Mouse (Mus musculus): ENCODE measurements at regions not wholly inside any gene's neighbourhood (a gene's known extent, or its start where the extent isn't known, plus 50 kb on each side); places are given as distances from the start of the nearest gene placed in this dataset.

GRCm38 (mm10) chr12:16151170-16151702 is 334.5 kb upstream of the Trib2 start:
- Histone ChIP-seq H3K27me3 (ENCODE audit: control insufficient read depth, insufficient read depth, low read length) (no peaks in the 10 kb centered on the region), H3K36me3 (ENCODE audit: control insufficient read depth, insufficient read depth, low read length) (no peaks in the 10 kb centered on the region), H3K27ac (ENCODE audit: insufficient read depth, low read depth, low read length) (no peak overlapping the region), H3K4me1 (ENCODE audit: control insufficient read depth, insufficient read depth, insufficient read length, low read length) (no peaks in the 10 kb centered on the region), H3K4me3 (ENCODE audit: low read depth, low read length) (no peak overlapping the region)
- WGBS = 50% methylated on average over 5 of the region's 5 CpGs
- TF ChIP-seq POLR2A (IDR thresholded peaks at IDR 0.05; ENCODE audit: low read depth, low read length) (no peak), CTCF (IDR thresholded peaks at IDR 0.05; ENCODE audit: extremely low read depth, insufficient read length, insufficient replicate concordance, low read depth, low read length) (no peak)

DNA sequence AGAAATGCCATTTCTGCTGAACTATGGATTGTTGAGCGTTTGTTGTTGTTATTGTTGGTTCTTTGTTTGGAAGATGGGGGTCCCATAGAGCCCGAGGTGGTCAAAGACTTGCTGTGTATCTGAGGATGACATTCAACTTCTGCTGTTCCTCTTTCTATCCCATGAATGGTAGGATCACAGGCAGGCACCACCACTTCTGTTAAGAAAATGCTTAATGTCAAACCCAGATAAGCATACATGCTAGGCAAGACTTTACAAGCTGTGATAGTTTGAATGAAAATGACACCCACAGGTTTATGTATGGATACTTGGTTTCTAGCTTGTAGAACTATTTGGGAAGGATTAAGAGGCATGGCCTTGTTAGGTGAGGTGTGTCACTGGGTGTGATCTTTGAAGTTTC is 330.2 kb upstream of the Trib2 start:
- 72% methylated on average over 2 of the region's 2 CpGs for WGBS
- no peaks in the 10 kb centered on the region for H3K4me1 ChIP-seq (ENCODE audit: control insufficient read depth, insufficient read depth, insufficient read length, low read length)
- no peak for TF ChIP-seq POLR2A (IDR thresholded peaks at IDR 0.05; ENCODE audit: low read depth, low read length)
- no peak for TF ChIP-seq CTCF (IDR thresholded peaks at IDR 0.05; ENCODE audit: extremely low read depth, insufficient read length, insufficient replicate concordance, low read depth, low read length)
- H3K27me3 ChIP-seq (ENCODE audit: control insufficient read depth, insufficient read depth, low read length) = no peaks in the 10 kb centered on the region
- H3K27ac ChIP-seq (ENCODE audit: insufficient read depth, low read depth, low read length) = no peak overlapping the region
- H3K36me3 ChIP-seq (ENCODE audit: control insufficient read depth, insufficient read depth, low read length) = no peaks in the 10 kb centered on the region
- H3K4me3 ChIP-seq (ENCODE audit: low read depth, low read length) = no peak overlapping the region

DNA sequence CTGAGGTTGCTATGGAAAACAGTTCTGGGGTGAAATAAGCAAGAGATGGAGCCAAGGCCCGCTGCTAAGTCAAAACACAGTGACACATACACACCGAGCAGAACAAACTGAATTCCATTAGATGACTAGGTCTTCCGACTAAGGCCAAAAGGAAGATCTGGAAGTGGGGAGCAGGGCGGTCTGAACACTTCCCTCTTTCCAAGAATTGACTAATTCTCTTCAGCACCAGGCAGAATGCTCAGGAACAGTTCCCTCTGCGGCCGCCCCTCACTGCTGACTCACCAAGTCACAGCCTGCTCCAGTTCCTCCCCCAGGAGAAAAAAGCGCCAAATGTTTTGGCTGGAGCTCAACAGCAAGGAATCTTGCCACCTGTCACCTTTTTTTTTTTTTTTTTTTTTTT is 328.9 kb upstream of the Trib2 start:
- Histone ChIP-seq H3K27me3 (ENCODE audit: control insufficient read depth, insufficient read depth, low read length) (no peaks in the 10 kb centered on the region), H3K4me1 (ENCODE audit: control insufficient read depth, insufficient read depth, insufficient read length, low read length) (no peaks in the 10 kb centered on the region), H3K36me3 (ENCODE audit: control insufficient read depth, insufficient read depth, low read length) (no peaks in the 10 kb centered on the region), H3K4me3 (ENCODE audit: low read depth, low read length) (no peak overlapping the region), H3K27ac (ENCODE audit: insufficient read depth, low read depth, low read length) (no peak overlapping the region)
- WGBS = 64% methylated on average over 7 of the region's 7 CpGs
- TF ChIP-seq POLR2A (IDR thresholded peaks at IDR 0.05; ENCODE audit: low read depth, low read length) (no peak), CTCF (IDR thresholded peaks at IDR 0.05; ENCODE audit: extremely low read depth, insufficient read length, insufficient replicate concordance, low read depth, low read length) (no peak)

DNA sequence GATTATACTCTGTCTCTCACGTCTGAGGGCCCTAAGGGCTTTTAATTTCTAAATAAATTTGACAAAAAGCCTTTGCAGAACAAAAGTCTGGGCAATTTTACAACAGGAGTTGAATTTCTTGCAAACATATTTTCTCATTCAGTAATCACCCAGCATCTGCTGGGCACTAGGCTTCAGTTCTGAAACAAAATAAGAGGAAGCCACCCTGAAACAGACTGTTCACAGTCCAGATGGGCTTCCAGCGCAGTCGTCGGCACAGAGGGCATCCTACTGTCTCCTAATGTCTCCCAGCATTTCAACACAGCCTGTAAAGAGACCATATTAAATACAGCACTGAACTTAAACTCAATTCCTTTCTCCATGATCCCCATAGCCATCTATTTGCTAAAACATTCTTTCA is 324.5 kb upstream of the Trib2 start:
- H3K36me3 ChIP-seq (ENCODE audit: control insufficient read depth, insufficient read depth, low read length) = no peaks in the 10 kb centered on the region
- no peak overlapping the region for H3K27ac ChIP-seq (ENCODE audit: insufficient read depth, low read depth, low read length)
- H3K4me1 ChIP-seq (ENCODE audit: control insufficient read depth, insufficient read depth, insufficient read length, low read length) = no peaks in the 10 kb centered on the region
- WGBS = 84% methylated on average over 4 of the region's 4 CpGs
- no peak overlapping the region for H3K4me3 ChIP-seq (ENCODE audit: low read depth, low read length)
- no peaks in the 10 kb centered on the region for H3K27me3 ChIP-seq (ENCODE audit: control insufficient read depth, insufficient read depth, low read length)
- TF ChIP-seq CTCF (IDR thresholded peaks at IDR 0.05; ENCODE audit: extremely low read depth, insufficient read length, insufficient replicate concordance, low read depth, low read length) (no peak), POLR2A (IDR thresholded peaks at IDR 0.05; ENCODE audit: low read depth, low read length) (no peak)

- Histone ChIP-seq H3K4me1 (ENCODE audit: control insufficient read depth, insufficient read depth, insufficient read length, low read length) (peaks cover under 1% of the 10 kb centered on the region; the same call in 1 of the 2 replicates), H3K36me3 (ENCODE audit: control insufficient read depth, insufficient read depth, low read length) (no peaks in the 10 kb centered on the region), H3K27ac (ENCODE audit: insufficient read depth, low read depth, low read length) (no peak overlapping the region), H3K4me3 (ENCODE audit: low read depth, low read length) (no peak overlapping the region), H3K27me3 (ENCODE audit: control insufficient read depth, insufficient read depth, low read length) (no peaks in the 10 kb centered on the region)
- TF ChIP-seq POLR2A (IDR thresholded peaks at IDR 0.05; ENCODE audit: low read depth, low read length) = no peak
- TF ChIP-seq CTCF (IDR thresholded peaks at IDR 0.05; ENCODE audit: extremely low read depth, insufficient read length, insufficient replicate concordance, low read depth, low read length) = no peak
- 69% methylated on average over 5 of the region's 5 CpGs for WGBS
Observed at GRCm38 (mm10) chr12:16140511-16141110, 323.9 kb upstream of the Trib2 start.

DNA sequence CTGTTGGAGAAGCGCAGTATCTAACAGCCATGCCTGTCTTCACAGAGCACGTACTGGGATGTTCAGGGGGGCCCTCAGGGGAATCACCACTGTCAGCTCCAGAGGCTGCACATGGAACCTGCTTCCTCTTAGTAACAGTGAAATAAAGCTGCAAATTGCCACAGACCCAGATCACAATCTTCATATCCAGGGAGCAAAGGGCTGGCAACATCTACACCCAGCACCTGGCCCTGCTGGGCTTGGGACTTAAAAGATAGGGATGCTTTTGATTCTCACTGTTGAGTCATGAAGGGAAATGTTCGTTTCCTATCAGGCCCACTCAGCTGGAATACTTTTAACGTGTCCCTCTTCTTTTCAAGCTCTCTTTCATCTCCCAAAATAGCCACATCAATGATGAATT is 322.4 kb upstream of the Trib2 start:
- H3K27ac ChIP-seq (ENCODE audit: insufficient read depth, low read depth, low read length) = no peak overlapping the region
- 56% methylated on average over 4 of the region's 4 CpGs for WGBS
- H3K27me3 ChIP-seq (ENCODE audit: control insufficient read depth, insufficient read depth, low read length) = no peaks in the 10 kb centered on the region
- no peaks in the 10 kb centered on the region for H3K36me3 ChIP-seq (ENCODE audit: control insufficient read depth, insufficient read depth, low read length)
- no peak for TF ChIP-seq POLR2A (IDR thresholded peaks at IDR 0.05; ENCODE audit: low read depth, low read length)
- TF ChIP-seq CTCF (IDR thresholded peaks at IDR 0.05; ENCODE audit: extremely low read depth, insufficient read length, insufficient replicate concordance, low read depth, low read length) = no peak
- no peak overlapping the region for H3K4me3 ChIP-seq (ENCODE audit: low read depth, low read length)
- peaks cover 2% of the 10 kb centered on the region; the same call in 1 of the 2 replicates for H3K4me1 ChIP-seq (ENCODE audit: control insufficient read depth, insufficient read depth, insufficient read length, low read length)

DNA sequence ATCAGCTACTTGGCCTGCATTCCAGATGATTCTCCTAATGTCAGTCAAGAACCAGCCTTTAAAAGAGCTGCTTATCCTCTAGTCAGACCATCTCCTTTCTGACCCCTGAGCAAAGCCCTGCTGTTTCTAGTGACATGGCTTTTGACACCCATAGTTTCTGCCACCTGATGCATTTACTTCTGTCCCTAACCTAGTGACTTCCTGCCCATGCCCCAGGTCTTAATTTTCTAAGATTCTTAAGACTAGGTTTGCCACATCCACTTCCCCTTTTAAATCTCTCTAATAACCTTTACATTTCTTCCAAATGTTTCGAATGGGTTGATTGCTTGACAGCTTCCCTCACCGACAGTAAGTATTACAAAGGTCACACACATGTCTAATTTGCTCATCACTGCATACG is 321.1 kb upstream of the Trib2 start:
- WGBS = 72% methylated on average over 3 of the region's 3 CpGs
- no peaks in the 10 kb centered on the region for H3K36me3 ChIP-seq (ENCODE audit: control insufficient read depth, insufficient read depth, low read length)
- no peak overlapping the region for H3K4me3 ChIP-seq (ENCODE audit: low read depth, low read length)
- H3K27me3 ChIP-seq (ENCODE audit: control insufficient read depth, insufficient read depth, low read length) = no peaks in the 10 kb centered on the region
- no peak for TF ChIP-seq CTCF (IDR thresholded peaks at IDR 0.05; ENCODE audit: extremely low read depth, insufficient read length, insufficient replicate concordance, low read depth, low read length)
- TF ChIP-seq POLR2A (IDR thresholded peaks at IDR 0.05; ENCODE audit: low read depth, low read length) = no peak
- H3K4me1 ChIP-seq (ENCODE audit: control insufficient read depth, insufficient read depth, insufficient read length, low read length) = peaks cover 2% of the 10 kb centered on the region; the same call in 1 of the 2 replicates
- no peak overlapping the region for H3K27ac ChIP-seq (ENCODE audit: insufficient read depth, low read depth, low read length)

Measured in small intestine, adult 2 months (tissue).